Mouse (Mus musculus): ENCODE data around the gene Lrfn4.

Gene Lrfn4

GRCm38 (mm10) chr19:4615151-4616093 is at the start of gene Lrfn4:
Gene Lrfn4, minus strand, starts transcription at chr19:4615667.
- DNase-seq (ENCODE audit: low read depth, low spot score): peak; percentile 90

GRCm38 (mm10) chr19:4658156-4658555 is 42.7 kb upstream of the Lrfn4 start:
- no peak for DNase-seq (ENCODE audit: low read depth, low spot score)

- no peak for DNase-seq (ENCODE audit: low read depth, low spot score)
Observed at GRCm38 (mm10) chr19:4646917-4647492, 31.5 kb upstream of the Lrfn4 start.

GRCm38 (mm10) chr19:4644271-4644670 is 28.8 kb upstream of the Lrfn4 start:
- peak; percentile 76 for DNase-seq (ENCODE audit: low read depth, low spot score)

DNA sequence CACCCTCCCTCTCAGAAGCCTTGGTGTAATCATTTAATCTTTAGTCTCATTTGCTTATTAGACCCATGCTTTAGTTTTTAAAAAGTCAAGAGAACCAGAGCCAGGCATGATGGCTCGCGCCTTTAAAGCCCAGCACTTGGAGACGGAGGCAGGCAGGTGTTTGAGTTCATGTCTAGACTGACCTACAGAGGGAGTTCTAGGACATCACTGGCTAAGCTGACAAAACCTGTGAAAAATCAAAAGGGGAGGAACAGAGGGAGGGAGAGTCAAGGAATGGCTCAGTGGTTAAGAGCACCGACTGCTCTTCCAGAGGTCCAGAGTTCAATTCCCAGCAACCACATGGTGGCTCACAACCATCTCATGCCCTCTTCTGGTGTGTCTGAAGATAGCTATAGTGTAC is 20.5 kb upstream of the Lrfn4 start:
- peak; percentile 69 for DNase-seq (ENCODE audit: low read depth, low spot score)

DNA sequence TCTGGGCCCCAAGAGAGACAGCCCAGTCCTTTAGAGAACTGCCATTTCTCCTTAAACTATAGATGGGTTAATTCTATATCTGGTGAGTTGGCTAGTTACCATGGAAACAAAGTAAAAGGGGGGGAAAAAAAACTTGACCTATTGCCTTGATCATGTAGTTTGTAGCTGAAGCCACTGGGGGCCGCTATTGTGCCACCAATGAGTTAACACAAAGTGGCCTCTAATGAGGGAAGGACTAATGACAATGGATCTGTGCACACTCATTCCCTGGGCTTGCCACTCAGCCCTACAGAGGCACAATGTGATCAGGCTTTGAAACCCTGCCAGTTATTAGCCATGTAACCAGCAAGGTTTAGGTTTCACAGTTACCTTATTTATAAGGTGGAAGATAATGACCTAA is 13.4 kb upstream of the Lrfn4 start:
- peak; percentile 81 for DNase-seq (ENCODE audit: low read depth, low spot score)

DNA sequence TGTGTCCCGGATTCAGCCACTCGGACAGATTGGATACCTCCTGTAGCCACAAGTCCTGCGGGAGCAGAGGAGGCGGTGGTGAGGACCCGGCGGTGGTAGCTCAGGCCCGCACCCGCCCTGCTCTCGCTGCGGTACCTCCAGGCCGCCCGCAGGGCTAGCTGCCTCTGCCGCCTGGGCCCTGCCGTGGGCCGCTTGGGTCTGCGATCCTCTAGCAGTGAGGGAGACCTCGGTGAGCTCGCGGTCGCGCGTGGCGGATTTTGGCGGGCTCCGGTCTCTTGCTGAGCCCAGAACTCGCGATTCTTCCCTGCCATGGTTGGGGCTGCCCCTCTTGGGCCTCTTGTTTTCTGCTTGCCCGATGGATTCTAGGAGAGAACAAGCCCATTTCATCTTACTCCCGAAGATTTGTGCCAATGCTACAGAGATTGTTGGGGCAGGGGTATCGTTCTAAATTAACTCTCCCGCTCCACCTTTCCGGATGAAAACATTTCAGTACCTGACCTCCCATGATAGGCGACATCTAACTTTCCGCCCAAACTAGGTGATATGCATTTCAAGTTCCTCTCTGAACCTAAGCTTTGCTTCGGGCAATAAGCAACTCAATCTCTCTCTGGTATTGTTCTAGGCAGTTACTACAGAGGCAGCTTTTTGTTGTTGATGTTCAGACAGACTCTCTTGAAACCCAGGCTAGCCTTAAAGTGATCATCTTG is 10.5 kb upstream of the Lrfn4 start:
- peak; percentile 34 for DNase-seq (ENCODE audit: low read depth, low spot score)

DNA sequence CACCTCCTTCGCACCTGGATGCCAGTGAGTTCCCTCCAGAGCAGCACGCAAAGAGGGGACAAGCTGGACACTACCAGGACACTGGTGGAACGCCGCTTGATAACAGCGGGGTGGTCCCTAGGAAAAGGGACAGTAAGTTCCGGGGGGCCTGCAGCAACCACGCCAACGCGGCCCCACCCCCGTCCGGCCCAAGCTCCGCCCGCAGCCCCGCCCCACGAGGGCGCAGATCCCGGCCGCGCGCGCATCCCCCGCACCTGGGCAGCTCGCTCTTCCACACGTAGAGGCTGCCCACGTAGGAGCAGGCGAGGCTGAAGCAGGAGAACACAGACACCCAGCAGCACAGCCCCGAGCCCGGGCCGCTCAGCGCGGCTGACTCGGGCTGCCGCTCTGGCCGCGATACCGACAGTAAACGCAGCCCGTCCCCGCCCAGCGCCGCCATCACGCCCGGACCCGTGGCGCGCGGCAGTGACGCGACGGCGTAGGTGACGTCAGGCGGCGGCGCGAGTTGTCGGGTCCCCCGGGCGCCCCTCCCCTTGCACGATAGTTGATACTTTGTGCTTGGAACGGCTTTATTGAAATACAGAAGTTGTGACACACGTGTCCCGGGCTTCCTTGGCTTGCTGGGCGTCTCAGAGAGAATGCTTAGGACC is 9.8 kb upstream of the Lrfn4 start, which contains the start of gene Rce1:
TSS of gene Rce1 (minus strand) at position 463 of the 650 bp plus-strand sequence.
- DNase-seq (ENCODE audit: low read depth, low spot score): peak; percentile 80

DNA sequence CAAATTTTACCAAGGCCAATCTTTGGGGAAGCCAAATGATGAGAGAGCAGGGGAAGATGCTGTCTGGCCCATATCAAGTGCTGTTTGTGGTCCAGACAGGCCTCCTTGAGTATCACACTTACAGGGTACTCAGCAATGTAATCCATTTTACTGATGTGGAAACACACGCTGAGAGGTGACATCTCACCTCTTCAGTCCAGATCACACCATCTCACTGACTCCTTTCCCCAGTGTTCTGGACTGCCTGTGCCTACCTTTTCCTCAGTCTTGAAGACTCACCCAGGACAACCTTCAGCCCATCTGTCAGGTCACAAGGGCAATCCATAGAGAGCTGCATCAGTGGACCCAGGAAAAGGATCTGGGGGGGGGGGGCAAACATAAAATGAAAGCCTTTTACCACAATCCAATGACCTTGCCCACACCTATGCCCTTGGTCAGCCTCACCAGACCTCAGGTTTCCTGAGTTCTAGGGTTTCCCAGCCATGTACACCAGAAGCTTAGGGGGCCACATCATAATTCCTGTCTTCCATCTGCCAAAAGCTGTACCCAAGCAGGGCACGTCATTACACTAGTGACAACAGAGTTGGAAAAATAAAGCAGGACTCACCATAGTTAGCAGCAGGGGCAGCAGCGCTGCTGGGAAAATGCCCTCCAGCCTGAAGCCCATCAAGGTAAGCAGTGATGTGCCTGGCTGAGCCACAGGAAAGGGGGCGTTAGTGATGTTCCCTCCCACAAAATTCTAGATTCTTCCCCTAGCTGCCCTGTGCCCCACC is 9.1 kb upstream of the Lrfn4 start:
- peak; percentile 48 for DNase-seq (ENCODE audit: low read depth, low spot score)

GRCm38 (mm10) chr19:4624006-4624405 is 8.5 kb upstream of the Lrfn4 start:
- no peak for DNase-seq (ENCODE audit: low read depth, low spot score)

GRCm38 (mm10) chr19:4623419-4623818 is 8.0 kb upstream of the Lrfn4 start:
- DNase-seq (ENCODE audit: low read depth, low spot score): no peak

GRCm38 (mm10) chr19:4622780-4623179 is 7.3 kb upstream of the Lrfn4 start:
- no peak for DNase-seq (ENCODE audit: low read depth, low spot score)

DNA sequence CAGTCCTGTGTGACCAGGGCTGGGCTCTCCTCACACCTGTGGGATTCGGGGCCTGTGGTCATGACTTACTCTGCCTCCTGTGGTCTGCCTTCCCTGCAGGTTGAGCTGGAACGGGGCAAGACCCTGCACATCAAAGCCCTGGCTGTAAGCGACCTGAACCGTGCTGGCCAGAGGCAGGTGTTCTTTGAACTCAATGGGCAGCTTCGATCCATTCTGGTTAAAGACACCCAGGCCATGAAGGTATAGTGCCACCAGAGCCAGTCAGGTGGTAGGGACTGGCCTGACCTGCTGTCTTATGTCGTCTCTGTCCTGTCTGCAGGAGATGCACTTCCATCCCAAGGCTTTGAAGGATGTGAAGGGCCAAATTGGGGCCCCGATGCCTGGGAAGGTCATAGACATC is 5.3 kb upstream of the Lrfn4 start:
- no peak for DNase-seq (ENCODE audit: low read depth, low spot score)

DNA sequence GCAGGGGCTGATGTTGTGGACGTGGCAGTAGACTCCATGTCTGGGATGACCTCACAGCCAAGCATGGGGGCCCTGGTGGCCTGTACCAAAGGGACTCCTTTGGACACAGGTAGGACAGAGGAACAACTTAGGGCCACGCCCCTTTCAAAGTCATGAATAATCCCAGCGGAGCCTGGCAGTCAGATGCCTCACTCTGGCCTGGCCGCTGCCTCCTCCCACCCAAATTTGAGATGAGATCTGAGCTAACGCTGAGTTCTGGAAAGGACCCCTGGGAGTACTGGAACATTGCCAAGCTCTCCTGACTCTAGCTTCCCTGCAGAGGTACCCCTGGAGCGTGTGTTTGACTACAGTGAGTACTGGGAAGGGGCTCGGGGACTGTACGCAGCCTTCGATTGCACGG is 4.0 kb upstream of the Lrfn4 start:
- DNase-seq (ENCODE audit: low read depth, low spot score): no peak

DNA sequence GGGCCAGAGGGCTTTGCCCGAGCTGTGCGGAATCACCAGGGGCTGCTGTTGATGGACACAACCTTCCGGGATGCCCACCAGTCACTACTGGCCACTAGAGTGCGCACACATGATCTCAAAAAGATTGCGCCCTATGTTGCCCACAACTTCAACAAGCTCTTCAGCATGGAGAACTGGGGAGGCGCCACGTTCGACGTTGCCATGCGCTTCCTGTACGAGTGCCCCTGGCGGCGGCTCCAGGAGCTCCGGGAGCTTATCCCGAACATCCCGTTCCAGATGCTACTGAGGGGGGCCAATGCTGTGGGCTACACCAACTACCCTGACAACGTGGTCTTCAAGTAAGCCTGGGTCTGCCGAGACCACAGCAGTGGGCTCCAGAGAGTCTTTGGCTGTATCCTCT is 2.7 kb upstream of the Lrfn4 start:
- DNase-seq (ENCODE audit: low read depth, low spot score): peak; percentile 73

GRCm38 (mm10) chr19:4616546-4616945 is 1.1 kb upstream of the Lrfn4 start:
- no peak for DNase-seq (ENCODE audit: low read depth, low spot score)

GRCm38 (mm10) chr19:4614305-4615150 is 939 bp downstream of the Lrfn4 start:
- DNase-seq (ENCODE audit: low read depth, low spot score): peak; percentile 44

GRCm38 (mm10) chr19:4613464-4614304 is 1.8 kb downstream of the Lrfn4 start:
- no peak for DNase-seq (ENCODE audit: low read depth, low spot score)
